Mouse (Mus musculus): ENCODE results near the gene Tppp3. TPM values are rescaled to one million over a fixed set of nuclear protein-coding genes. Genes with fewer than 3 reads are reported as not detected.

Tppp3 gene
- polyA plus RNA-seq, 1 experiment: 8.1 TPM

DNA sequence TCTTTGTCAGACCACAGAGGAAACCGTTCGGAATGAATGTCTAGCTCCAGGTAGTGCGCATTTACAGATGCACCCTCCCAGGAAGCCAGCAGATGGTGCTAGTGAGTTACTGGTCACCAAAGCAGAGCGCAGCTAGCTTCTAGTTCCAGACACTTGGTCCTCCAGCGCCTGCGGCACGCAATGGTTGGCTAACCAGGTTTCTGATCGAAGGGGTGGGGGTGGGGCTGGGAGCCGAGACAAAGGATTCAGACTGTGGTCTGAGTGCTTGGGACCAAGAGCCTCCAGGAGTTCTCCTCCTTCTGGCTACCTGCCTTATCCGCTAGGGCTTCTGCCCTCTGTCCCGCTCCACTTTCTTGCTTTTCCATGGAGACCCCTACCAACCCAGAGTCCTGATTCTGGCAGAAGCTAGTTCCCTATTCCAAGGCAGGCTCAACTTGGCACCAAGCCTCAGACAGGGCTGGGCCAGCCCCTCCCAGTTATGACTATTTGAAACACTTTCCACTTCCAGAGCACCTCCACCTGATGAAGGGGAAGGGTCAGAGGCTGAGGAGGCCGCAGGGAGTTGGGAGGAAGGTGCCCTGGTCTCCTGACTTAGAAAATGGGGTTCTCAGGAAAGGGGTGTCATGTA, 44.8 kb upstream of the Tppp3 start:
- 18% methylated on average over 12 of the region's 12 CpGs for WGBS
- Histone ChIP-seq H3K4me1 (ENCODE audit: control insufficient read depth, insufficient read depth, insufficient read length) (peaks cover 6% of the 10 kb centered on the region), H3K36me3 (ENCODE audit: control insufficient read depth, insufficient read depth, low read length) (no peaks in the 10 kb centered on the region), H3K4me3 (ENCODE audit: extremely low read depth, insufficient read depth, insufficient read length) (no peak overlapping the region), H3K27ac (ENCODE audit: insufficient read depth, low read length) (no peak overlapping the region), H3K27me3 (ENCODE audit: control insufficient read depth, insufficient read depth, low read length) (peaks cover 6% of the 10 kb centered on the region; the same call in 1 of the 2 replicates)
- peak; percentile 29 to 61 for DNase-seq (ENCODE audit: low read depth in 1 of 2, low spot score in 2 of 2)
- TF ChIP-seq POLR2A (IDR thresholded peaks at IDR 0.05; ENCODE audit: low read depth, low read length) (no peak), CTCF (IDR thresholded peaks at IDR 0.05; ENCODE audit: extremely low read depth, insufficient read depth, insufficient read length, insufficient replicate concordance) (peak; percentile 84; the same call in 1 of the 2 replicates)

GRCm38 (mm10) chr8:105514656-105515055, 43.3 kb upstream of the Tppp3 start:
- Histone ChIP-seq H3K36me3 (ENCODE audit: control insufficient read depth, insufficient read depth, low read length) (no peaks in the 10 kb centered on the region), H3K4me3 (ENCODE audit: extremely low read depth, insufficient read depth, insufficient read length) (no peak overlapping the region), H3K4me1 (ENCODE audit: control insufficient read depth, insufficient read depth, insufficient read length) (peaks cover 6% of the 10 kb centered on the region), H3K27me3 (ENCODE audit: control insufficient read depth, insufficient read depth, low read length) (peaks cover 6% of the 10 kb centered on the region; the same call in 1 of the 2 replicates), H3K27ac (ENCODE audit: insufficient read depth, low read length) (no peak overlapping the region)
- TF ChIP-seq POLR2A (IDR thresholded peaks at IDR 0.05; ENCODE audit: low read depth, low read length): no peak
- no peak for TF ChIP-seq CTCF (IDR thresholded peaks at IDR 0.05; ENCODE audit: extremely low read depth, insufficient read depth, insufficient read length, insufficient replicate concordance)
- WGBS: 76% methylated on average over 5 of the region's 5 CpGs
- no peak for DNase-seq (ENCODE audit: low read depth in 1 of 2, low spot score in 2 of 2)

- 94% methylated on average over 6 of the region's 6 CpGs for WGBS
- Histone ChIP-seq H3K27ac (ENCODE audit: insufficient read depth, low read length) (no peak overlapping the region), H3K27me3 (ENCODE audit: control insufficient read depth, insufficient read depth, low read length) (peaks cover 6% of the 10 kb centered on the region; the same call in 1 of the 2 replicates), H3K4me1 (ENCODE audit: control insufficient read depth, insufficient read depth, insufficient read length) (peaks cover 6% of the 10 kb centered on the region), H3K4me3 (ENCODE audit: extremely low read depth, insufficient read depth, insufficient read length) (no peak overlapping the region), H3K36me3 (ENCODE audit: control insufficient read depth, insufficient read depth, low read length) (no peaks in the 10 kb centered on the region)
- no peak for TF ChIP-seq POLR2A (IDR thresholded peaks at IDR 0.05; ENCODE audit: low read depth, low read length)
- no peak for TF ChIP-seq CTCF (IDR thresholded peaks at IDR 0.05; ENCODE audit: extremely low read depth, insufficient read depth, insufficient read length, insufficient replicate concordance)
- DNase-seq (ENCODE audit: low read depth in 1 of 2, low spot score in 2 of 2): no peak
These were observed 42.9 kb upstream of the Tppp3 start for GRCm38 (mm10) chr8:105514194-105514593.

DNA sequence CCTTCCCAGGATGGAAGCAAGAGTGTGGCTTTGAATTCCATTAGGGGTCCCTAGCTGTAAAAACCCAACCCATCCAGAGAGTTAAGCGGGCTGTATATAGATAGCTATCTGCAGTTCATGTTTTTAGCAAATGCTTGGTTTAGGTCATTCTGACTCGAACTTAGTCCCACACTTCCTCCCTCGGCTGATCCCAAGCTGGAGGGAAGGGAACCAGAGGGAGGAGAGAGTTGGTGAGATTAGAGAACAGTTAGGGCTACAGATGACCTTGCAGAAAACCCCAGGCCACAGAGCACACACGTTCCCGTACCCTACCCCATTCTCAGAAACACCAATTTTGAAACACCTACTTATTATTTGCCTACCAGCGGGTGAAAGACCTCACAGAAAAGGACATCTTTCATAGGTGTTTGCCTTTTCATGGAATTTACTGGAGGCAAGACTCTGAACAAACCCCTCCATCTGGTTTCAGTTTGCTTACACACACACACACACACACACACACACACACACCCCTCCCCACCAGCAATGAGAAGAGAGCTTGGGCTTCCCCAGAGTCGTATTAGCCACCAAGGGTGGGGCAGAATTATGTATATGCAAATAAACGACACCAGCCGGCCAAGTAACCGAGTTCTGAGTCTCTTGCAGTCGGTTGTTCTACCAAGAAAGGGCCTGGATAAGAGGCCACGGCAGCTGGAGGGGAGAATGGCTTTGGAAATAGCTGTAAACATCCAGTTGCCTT, 38.8 kb upstream of the Tppp3 start:
- 50% methylated on average over 12 of the region's 12 CpGs for WGBS
- Histone ChIP-seq H3K27me3 (ENCODE audit: control insufficient read depth, insufficient read depth, low read length) (0 out of 2 replicates have a peak, but pooled peaks cover 2% of the 10 kb centered on the region), H3K4me3 (ENCODE audit: extremely low read depth, insufficient read depth, insufficient read length) (no peak overlapping the region), H3K4me1 (ENCODE audit: control insufficient read depth, insufficient read depth, insufficient read length) (no peaks in the 10 kb centered on the region), H3K27ac (ENCODE audit: insufficient read depth, low read length) (no peak overlapping the region), H3K36me3 (ENCODE audit: control insufficient read depth, insufficient read depth, low read length) (no peaks in the 10 kb centered on the region)
- TF ChIP-seq CTCF (IDR thresholded peaks at IDR 0.05; ENCODE audit: extremely low read depth, insufficient read depth, insufficient read length, insufficient replicate concordance): no peak
- TF ChIP-seq POLR2A (IDR thresholded peaks at IDR 0.05; ENCODE audit: low read depth, low read length): no peak
- DNase-seq (ENCODE audit: low read depth in 1 of 2, low spot score in 2 of 2): no peak

- no peaks in the 10 kb centered on the region for H3K27me3 ChIP-seq (ENCODE audit: control insufficient read depth, insufficient read depth, low read length)
- DNase-seq (ENCODE audit: low read depth in 1 of 2, low spot score in 2 of 2): no peak
- H3K4me3 ChIP-seq (ENCODE audit: extremely low read depth, insufficient read depth, insufficient read length): no peak overlapping the region
- H3K36me3 ChIP-seq (ENCODE audit: control insufficient read depth, insufficient read depth, low read length): no peaks in the 10 kb centered on the region
- no peaks in the 10 kb centered on the region for H3K4me1 ChIP-seq (ENCODE audit: control insufficient read depth, insufficient read depth, insufficient read length)
- no peak overlapping the region for H3K27ac ChIP-seq (ENCODE audit: insufficient read depth, low read length)
- 100% methylated on average over 1 of the region's 2 CpGs for WGBS
- TF ChIP-seq CTCF (IDR thresholded peaks at IDR 0.05; ENCODE audit: extremely low read depth, insufficient read depth, insufficient read length, insufficient replicate concordance) (no peak), POLR2A (IDR thresholded peaks at IDR 0.05; ENCODE audit: low read depth, low read length) (no peak)
These were observed 37.4 kb upstream of the Tppp3 start for GRCm38 (mm10) chr8:105508758-105509157.

DNA sequence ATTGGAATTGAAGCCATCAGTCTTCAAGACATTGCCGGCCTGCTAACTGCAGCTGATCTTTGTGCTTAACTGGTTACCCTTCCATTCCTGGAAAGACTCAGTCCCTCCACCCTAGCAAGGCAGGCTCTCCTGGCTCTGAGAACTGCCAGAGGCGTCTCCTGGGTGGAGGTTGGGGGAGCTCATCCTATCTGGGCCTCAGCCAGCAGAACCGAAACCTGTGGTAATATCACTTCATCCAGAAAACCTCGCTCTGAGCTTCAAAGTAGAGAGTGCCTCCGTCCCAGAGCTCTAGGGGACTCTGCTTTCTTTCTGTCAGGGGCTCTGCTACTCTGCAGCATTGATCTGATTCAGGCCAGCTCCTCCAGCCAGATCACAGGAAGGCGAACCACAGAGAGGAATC, 35.7 kb upstream of the Tppp3 start:
- 58% methylated on average over 6 of the region's 6 CpGs for whole genome bisulfite sequencing
- H3K4me1 ChIP-seq (ENCODE audit: control insufficient read depth, insufficient read depth, insufficient read length): no peaks in the 10 kb centered on the region
- DNase-seq (ENCODE audit: low read depth in 1 of 2, low spot score in 2 of 2): no peak
- no peak overlapping the region for H3K27ac ChIP-seq (ENCODE audit: insufficient read depth, low read length)
- H3K36me3 ChIP-seq (ENCODE audit: control insufficient read depth, insufficient read depth, low read length): no peaks in the 10 kb centered on the region
- H3K4me3 ChIP-seq (ENCODE audit: extremely low read depth, insufficient read depth, insufficient read length): no peak overlapping the region
- H3K27me3 ChIP-seq (ENCODE audit: control insufficient read depth, insufficient read depth, low read length): no peaks in the 10 kb centered on the region
- TF ChIP-seq CTCF (IDR thresholded peaks at IDR 0.05; ENCODE audit: extremely low read depth, insufficient read depth, insufficient read length, insufficient replicate concordance): no peak
- no peak for TF ChIP-seq POLR2A (IDR thresholded peaks at IDR 0.05; ENCODE audit: low read depth, low read length)

GRCm38 (mm10) chr8:105504617-105505016, 33.3 kb upstream of the Tppp3 start:
- TF ChIP-seq CTCF (IDR thresholded peaks at IDR 0.05; ENCODE audit: extremely low read depth, insufficient read depth, insufficient read length, insufficient replicate concordance): no peak
- no peak for TF ChIP-seq POLR2A (IDR thresholded peaks at IDR 0.05; ENCODE audit: low read depth, low read length)
- no peak for DNase-seq (ENCODE audit: low read depth in 1 of 2, low spot score in 2 of 2)
- Histone ChIP-seq H3K4me1 (ENCODE audit: control insufficient read depth, insufficient read depth, insufficient read length) (no peaks in the 10 kb centered on the region), H3K27me3 (ENCODE audit: control insufficient read depth, insufficient read depth, low read length) (no peaks in the 10 kb centered on the region), H3K36me3 (ENCODE audit: control insufficient read depth, insufficient read depth, low read length) (no peaks in the 10 kb centered on the region), H3K4me3 (ENCODE audit: extremely low read depth, insufficient read depth, insufficient read length) (no peak overlapping the region), H3K27ac (ENCODE audit: insufficient read depth, low read length) (no peak overlapping the region)
- 91% methylated on average over 3 of the region's 3 CpGs for WGBS

Measured in spleen, adult 2 months (tissue).